Mouse (Mus musculus) fat pad, adult 2 months (tissue): ENCODE measurements around the gene Ier2.
"Not testable (repeated sequence)": the region's sequence is repeated elsewhere in the genome, so short reads cannot be mapped to it uniquely, and the experiment has no call there.

ENCODE experiments used
- DNase-seq: peaks from one replicate; pipeline ENCODE4 v3.0.0-alpha.2; 2011; ENCODE audit warnings: low read depth, low spot score; ENCODE audit errors: extremely low read depth

The Ier2 gene

DNA sequence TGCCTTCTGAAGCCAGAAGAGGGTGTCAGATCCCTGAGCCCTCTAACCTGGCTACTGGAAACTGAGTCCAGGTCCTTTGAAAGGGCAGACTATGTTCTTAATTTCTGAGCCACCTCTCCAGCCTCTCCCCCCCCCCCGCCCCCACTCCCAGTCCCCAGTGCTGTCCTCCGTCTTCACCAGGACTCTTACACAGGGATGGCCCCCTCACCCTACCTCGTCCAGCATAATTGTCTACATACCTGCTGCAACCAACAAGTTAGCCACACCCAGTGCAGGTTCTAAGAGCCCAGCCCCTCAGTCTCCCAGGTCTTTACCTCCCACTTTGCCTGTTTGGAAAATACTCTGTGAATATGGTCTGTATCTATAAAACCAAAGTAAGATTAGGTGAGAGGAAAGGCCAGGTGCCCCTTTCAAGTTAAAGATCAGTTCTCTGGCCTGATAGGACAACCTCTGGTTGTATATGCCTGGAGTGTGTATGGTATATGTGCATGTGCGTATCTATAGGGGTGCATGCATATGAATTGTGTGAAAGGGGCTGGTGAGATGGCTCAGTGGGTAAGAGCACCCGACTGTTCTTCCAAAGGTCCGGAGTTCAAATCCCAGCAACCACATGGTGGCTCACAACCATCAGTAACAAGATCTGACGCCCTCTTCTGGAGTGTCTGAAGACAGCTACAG lies 21.9 kb downstream of the Ier2 start:
- DNase-seq, result no peak

DNA sequence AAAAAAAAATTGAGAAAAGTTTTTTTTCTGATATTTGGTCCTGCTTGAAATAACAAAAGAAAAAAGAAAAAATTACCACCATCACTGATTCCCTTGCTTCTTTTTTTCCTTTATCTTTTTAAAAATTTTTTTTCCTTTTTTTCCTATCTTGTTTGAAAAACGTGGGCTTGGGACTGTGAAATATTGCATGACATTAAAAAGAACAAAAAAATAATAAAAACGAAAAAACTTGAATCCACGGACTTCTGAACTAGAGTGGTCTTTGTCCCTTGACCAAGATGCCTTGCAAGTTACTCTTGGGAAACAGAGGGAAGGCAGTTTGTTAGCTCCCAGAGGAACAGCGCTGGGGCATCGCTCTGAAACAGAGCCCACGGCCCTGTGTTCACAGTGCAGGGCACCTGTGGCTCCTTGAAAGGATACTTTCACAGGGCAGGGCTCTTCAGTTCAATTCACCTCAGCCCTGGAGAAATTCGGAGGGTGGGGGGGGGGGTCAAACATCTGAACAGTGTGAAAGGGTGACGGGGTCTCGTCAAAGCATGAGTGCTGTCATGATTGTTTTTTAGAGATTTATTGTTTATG lies 22.6 kb downstream of the Ier2 start:
- DNase-seq, result no peak

DNA sequence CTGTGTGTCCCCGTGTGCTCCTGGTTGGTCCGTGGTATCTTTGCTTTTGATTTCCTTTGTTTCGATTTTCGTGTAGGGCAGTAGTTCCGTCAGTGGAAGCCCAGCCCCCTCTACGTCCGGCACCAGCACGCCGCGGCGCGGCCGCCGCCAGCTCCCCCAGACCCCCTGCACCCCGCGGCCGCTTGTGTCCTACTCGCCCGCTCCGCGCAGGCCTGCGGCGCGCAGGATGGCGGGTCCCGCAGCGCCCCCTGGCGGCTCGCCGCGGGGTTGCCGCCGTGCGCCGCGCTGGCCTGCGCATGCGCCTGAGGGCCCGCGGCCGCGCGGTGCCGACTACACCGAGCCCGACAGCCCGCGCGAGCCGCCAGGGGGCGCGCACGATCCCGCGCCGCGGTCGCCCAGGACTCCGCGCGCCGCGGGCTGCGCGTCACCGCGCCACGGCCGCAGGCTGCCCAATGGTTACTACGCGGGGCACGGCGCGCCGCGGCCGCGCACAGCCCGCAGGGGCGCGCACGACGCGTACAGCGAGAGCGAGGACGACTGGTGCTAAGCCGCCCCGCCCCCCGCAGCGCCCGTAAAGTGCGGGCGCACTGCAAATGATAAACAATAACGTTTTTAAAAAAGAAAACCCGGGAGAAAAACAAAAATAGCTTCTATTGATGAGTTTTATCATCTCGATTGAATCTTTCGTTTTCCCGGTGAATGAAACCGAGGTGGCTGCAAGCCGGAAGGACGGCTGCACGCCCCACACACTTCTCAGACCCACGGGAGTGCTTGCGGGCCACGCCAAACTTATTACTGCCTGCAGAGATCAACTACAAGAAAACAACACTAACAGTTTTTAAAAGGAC lies 23.3 kb downstream of the Ier2 start:
- DNase-seq, result no peak

DNA sequence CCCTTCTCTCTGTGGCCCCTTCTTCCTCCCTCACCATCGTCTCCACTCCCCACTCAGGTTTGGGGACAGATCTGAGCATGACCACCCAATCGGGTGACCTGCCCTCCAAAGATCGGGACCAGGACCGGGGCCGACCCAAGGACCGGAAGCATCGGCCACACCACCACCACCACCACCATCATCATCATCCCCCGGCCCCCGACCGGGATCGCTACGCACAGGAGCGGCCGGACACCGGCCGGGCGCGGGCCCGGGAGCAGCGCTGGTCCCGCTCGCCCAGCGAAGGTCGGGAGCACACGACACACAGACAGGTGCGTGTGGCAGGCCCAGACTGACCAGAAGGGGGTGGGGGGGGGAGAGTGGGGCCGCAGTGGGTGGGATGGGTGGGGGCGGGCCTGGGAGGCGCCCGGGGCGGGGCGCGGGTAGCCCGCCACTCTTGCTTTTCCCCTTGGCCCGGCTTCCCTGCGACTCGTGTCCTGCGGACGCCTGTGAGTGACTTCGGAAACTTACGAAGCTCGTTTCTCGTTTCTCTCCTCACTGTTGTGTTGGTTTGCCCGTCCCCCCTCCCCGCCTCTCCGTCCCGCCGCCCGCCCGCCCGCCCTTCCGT lies 24.0 kb downstream of the Ier2 start:
- no peak for DNase-seq

DNA sequence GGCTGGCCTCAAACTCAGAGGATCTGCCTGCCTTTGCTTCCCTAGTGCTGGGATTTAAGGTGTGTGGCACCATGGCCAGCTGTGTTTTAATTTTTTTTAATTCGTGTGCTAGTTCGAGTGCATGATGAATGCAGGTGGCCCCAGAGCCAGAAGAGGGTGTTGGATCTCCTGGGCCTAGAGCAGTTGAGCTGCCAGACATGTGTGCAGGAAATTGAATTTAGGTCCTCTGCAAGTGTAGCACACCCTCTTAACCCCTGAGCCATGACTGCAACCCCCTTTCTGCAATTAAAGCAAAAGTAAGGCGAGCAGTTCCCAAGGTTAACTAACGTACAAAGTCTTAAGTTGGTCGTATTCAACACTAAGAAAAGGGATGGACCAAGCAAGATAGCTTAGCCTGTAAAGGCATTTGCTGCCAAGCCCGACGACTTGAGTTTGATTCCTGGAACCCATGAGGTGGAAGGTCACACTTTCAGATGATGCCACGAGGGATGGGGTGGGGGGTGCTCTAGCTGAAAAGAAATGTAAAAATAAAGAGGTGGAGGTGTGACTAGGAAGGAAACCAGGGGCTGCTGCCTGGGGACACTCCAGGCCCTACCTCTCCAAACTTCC lies 24.6 kb downstream of the Ier2 start:
- DNase-seq, result no peak

DNA sequence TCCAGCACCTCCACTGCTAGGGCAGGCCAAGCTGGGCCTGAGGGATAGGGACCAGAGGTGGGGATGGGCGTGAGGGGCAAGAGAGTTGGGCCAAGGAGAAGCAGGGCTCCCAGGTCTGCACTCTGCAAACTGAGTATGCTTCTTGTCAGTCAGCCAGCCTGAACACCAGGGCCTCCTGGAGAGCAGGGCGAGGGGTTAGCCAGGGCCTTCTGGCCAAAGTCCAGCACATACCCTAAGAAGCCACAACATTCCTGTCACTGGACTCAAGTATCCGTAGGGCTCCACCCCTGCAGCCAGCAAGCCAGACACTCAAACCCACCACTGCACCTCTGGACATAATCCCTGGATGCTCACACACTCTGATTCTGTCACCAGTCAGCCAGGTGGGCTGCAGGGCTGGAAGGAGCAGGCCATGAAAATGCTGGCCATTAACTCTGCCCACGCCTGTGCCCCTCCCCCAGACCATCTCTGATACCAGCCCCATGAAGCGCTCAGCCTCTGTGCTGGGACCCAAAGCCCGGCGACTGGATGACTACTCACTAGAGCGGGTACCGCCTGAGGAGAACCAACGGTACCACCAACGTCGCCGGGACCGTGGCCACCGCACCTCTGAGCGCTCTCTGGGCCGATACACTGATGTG lies 26.5 kb downstream of the Ier2 start:
- DNase-seq, result no peak

DNA sequence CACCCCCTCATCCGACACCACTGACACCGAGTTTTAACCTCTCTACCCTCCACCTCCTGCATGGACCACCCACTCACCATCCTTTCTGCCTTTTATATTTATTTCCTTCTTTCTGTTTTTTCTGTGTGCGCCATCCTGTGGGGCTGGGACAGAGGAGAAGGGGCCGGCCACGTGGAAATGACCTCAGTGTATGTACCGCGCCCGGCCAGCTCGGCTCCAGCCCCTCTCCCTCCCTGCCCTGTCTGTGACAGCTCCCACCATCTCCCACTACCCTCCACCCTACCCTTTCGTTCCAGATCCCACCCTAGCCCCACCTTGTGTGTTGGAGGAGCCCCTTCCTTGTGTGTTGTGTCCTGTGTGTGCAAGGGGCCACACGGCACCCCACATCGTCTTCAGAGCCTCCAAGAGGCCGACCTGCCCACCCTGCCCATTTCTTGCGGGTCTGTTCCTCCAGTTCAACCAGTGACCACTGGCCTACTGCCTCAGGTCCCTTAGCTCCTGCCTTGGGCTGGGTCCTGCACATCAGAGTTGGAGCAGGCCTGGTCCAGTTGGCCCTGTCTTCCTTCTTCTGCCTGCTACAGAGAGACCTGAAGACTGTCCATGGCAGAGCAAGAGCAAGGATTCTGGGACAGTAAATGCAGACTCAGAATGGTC lies 27.1 kb downstream of the Ier2 start:
- no peak for DNase-seq

DNA sequence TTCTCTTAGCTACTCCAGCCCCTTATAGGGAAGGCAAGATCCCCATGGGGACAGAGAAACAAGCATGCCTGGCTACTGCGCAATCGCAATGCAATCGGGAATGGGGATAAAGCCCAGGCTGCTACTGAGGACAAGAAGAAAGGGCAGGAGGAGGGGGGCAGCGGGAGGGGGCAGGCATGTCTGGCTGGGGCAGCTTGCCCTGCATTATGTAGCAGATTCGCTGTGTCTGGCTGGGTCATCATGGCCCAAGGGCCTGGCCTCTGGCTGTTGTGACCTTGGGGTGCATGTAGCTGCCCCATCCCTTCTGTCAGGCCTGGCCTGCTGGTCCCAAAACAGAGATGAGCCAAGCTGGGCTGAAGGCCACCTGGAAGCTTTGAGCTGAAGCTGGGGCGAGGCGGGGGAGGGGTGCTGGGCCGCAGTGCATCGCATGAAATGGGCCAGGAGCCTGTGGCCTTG lies 27.8 kb downstream of the Ier2 start:
- DNase-seq, result no peak

DNA sequence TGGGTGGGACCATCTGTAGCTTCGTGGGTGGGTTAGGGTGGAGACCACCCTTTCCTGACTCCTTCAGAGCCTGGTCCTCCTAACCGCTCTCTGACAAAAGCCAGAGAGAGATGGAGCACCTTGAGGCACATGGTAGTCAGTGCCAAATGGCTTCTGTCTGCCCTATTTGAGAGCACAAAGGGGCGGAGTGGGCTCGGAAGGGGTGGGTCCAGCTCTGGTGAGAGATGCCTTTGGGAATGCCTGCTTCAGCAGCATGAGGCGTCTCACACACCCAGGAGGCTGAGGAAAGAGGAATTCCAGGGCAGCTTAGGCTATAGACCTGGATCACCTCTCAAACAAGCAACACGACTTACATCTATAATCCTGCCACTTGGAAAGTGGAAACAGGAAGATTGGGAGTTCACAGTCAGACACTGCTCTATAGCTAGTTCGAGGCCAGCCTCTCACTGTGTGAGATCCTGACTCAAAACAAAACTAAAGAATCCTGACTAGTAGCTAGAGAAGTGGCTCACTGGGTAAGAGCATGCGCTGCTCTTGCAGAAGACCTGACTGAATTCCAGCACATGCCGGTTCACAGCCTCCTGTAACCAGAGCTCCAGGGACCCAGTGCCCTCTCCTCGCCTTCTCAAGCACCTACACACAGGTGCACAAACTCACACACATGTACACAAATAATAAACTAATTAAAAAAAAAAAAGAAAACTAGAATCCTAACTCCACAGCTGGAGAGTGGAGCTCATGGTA lies 28.6 kb downstream of the Ier2 start:
- no peak for DNase-seq

DNA sequence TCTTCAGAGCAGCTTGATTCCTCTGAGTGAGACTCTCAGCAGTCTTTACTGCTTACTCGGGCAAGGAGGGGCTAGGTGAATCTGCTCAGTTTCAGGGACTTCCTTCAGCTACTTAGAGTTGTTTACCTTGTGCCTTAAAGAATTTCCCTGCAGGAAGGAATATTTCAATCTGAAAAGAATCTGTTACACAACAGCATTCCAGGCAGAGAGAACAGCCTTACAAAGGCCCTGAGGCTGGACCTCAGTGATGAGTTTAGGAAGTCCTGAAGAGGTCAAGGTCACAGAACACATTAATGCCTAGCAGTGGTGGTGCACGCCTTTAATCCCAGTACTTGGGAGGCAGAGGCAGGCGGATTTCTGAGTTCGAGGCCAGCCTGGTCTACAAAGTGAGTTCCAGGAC lies 30.8 kb downstream of the Ier2 start:
- DNase-seq, result no peak

DNA sequence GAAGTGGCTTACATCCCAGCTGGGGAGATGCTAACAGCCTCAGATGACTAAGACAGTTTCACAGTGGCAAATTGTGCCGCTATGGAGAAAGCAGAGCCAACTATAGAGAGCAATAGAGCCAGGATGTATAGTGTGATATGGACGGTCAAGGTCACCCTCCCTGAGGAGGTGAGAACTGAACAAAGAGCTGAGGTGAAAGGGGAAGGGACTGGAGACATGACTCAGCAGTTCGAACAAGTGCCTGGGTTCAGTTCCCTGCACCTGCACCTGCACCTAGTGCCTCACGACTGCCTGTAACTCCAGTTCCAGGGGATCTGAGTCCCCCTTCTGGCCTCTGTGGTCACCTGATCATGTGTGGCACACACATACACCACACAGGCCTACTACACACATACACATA lies 32.5 kb downstream of the Ier2 start:
- no peak for DNase-seq

DNA sequence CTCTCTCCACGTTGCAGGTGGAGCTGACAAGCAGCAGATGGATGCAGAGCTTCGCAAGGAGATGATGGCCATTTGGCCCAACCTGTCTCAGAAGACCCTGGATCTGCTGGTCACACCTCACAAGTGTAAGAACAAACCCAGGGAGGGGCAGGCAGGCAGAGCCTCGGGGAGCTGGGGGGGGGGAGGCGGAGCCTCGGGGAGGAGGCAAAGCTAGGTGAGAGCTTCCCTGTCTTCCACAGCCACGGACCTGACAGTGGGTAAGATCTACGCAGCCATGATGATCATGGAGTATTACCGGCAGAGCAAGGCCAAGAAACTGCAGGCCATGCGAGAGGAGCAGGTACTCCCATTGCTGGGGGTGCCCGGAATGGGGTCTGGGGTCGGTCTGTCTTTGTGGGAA lies 33.1 kb downstream of the Ier2 start:
- no peak for DNase-seq

DNA sequence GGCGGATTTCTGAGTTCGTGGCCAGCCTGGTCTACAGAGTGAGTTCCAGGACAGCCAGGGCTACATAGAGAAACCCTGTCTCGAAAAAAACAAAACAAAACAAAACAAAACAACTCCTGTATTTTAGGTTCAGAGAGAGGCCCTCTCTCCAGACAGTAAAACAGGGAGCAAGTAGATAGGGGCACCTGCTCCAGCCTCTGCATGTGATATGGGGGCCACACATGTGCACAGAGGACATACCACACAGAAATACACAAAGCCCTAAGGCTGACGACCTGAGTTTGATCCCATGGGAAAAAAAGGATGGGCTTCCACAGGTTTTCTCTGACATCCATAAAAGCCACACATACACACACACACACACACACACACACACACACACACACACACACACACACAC lies 39.2 kb downstream of the Ier2 start:
- not testable (repeated sequence) for DNase-seq

DNA sequence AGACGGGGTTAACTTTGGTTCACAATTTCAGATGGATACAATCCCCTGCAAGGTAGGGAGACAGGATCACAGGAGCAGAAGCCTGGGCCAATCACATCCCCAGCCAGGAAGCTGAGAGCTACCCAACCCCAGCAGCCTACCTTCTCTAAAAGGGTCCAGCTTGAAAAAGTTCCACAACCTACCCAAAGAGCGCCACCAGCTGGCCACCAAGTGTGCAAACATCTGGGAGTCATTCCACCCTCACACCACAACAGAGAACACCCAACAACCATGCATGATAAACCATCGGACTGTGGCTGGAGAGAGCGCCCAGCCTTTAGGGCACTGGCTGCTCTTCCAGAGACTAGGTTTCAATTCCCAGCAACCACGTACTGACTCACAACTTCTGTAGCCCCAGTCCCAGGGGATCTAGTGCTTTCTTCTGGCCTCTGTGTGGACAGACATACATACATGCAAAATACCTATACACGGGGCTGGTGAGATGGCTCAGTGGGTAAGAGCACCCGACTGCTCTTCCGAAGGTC lies 41.5 kb downstream of the Ier2 start:
- DNase-seq, result no peak

DNA sequence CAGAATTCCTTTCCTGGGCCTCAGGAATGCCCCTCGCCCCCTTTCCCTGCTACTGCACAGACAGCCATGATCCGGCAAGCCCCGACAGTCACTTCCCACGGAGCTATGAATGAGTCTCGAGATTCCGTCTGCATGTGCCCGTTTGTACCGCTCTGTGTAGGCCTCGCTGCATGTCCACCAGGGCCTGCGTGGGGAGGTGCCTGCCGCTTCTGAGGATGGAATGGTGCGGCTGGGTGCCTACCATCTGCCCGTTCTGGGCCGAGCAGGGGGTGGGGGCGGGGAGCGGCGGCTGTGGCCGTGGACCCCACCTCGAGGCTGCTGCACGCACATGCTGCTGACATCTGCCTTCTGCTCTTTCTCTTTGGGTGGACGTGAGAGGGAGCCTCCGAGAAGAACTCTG lies 45.6 kb downstream of the Ier2 start:
- no peak for DNase-seq

DNA sequence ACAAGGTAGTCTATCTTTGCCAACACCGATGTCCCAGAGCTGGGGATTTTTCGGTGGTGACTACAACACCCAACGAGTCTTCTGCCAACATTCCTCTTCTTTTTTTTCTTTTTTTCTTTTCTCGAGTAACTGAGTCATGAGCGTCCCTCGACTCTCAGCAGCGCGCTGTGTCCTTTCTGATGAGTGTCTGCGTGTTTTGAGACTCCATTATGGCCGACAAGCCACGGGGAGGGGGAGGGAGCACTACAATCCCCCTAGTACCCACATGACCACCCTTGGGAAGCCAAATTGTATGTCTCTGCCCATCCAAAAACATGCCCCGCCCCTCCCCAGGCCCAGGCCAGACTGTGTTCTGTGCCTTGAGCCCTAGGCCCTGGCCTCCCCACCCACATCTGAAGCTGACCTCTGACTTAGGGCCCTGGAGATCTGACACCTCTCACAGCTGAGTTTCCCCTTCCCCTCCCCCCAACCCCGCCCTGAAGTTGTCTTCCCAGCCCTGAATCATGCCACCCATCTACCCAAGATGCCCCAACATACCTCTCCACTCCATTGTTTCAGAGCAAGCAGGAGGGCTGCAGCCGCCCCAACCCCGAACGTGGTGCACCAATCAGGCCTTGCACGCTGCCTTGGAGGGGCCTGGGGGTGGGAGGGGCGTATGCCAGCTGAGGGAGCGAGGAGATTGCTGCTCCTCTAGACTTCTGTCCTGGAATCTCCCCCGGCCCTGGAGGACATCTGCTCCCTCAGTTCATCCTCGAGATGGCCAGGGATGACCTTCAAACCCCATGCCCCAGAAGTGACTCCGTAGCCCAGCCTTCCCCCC lies 46.8 kb downstream of the Ier2 start:
- DNase-seq, result no peak

DNA sequence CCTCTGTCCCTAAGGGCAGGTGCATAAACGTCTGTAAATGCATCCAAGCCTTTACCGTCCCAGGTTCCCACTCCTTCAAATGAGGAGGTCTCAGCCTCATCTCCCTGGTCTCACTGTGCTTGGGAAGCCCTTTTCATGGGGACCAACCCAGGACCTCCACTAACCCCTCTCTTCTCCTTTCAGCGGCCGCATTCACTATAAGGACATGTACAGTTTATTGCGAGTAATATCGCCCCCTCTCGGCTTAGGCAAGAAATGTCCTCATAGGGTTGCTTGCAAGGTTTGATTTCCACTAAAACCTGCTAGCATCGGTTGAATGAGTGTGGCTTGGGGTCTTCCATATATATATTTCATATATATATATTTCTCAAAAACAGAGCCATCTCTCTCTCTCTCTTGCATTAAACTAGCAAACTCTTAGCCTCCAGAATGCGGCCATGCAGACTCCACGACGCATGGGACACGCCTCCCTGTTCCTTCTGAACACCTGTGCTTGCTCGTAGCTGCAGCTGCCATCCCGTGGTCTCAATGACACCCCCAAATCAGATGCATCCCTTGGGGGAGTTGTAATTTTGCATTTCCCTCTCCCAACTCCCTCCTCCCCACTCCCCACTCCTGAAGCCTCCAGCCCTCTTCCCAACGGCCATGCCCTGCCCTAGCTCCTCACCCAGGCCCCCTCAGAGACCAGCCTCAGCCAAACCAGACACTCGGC lies 48.0 kb downstream of the Ier2 start:
- DNase-seq, result no peak
